Mouse (Mus musculus): ENCODE measurements around the gene Dppa2. TPM values are rescaled to one million over a fixed set of nuclear protein-coding genes. Genes with fewer than 3 reads are reported as not detected.

Gene Dppa2
- 0.07 TPM in 1 of 2 replicates, not detected in the other for polyA plus RNA-seq (2015; fragmentation: Nextera tagmentation; extraction: Ambion mirVana)

GRCm38 (mm10) chr16:48303509-48303908 lies at the start of gene Dppa2:
Gene Dppa2 (plus strand): TSS chr16:48303908.
- Histone ChIP-seq H3K27me3 (replicated peaks; ENCODE audit: insufficient read depth, low read length) (no peaks in the 10 kb centered on the region), H3K4me2 (replicated peaks; ENCODE audit: low read depth, low read length) (no peak within 1 kb of the TSS), H3K4me3 (ENCODE audit: low read depth, low read length) (no peak within 1 kb of the TSS), H3K9me3 (ENCODE audit: low read length) (no peaks in the 10 kb centered on the region), H3K9ac (replicated peaks; ENCODE audit: low read depth) (no peak within 1 kb of the TSS), H3K27ac (ENCODE audit: low read length) (no peak within 1 kb of the TSS), H3K36me3 (ENCODE audit: insufficient read depth, low read length) (no peaks in the 10 kb centered on the region), H3K4me1 (ENCODE audit: insufficient read depth, low read depth, low read length) (no peaks in the 10 kb centered on the region)
- ATAC-seq (no peak), DNase-seq (ENCODE audit: low spot score) (no peak)
- TF ChIP-seq CTCF (IDR thresholded peaks at IDR 0.05) (no peak), EP300 (IDR thresholded peaks at IDR 0.05) (no peak)
- WGBS, result 84% methylated on average over 7 of the region's 7 CpGs

DNA sequence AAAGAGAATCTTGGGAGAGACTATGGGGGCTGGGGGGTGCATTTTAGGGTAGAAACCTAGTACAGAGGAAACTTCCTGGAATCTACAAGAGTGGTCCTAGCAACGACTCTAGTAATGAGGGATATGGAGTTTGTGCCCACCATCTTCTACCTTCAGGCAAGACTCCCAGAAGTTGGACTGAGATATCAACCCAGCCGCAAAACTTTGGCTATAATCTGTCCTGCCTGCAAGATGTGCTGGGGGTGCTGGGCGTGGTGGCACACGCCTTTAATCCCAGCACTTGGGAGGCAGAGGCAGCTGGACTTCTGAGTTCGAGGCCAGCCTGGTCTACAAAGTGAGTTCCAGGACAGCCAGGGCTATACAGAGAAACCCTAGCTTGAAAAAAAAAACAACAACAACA lies 49.1 kb upstream of the Dppa2 start:
- H3K4me2 ChIP-seq (replicated peaks; ENCODE audit: low read depth, low read length), result no peak overlapping the region
- no peak overlapping the region for H3K4me3 ChIP-seq (ENCODE audit: low read depth, low read length)
- no peak overlapping the region for H3K9ac ChIP-seq (replicated peaks; ENCODE audit: low read depth)
- no peaks in the 10 kb centered on the region for H3K9me3 ChIP-seq (ENCODE audit: low read length)
- no peak for TF ChIP-seq CTCF (IDR thresholded peaks at IDR 0.05)
- no peak for TF ChIP-seq EP300 (IDR thresholded peaks at IDR 0.05)
- no peak for DNase-seq (ENCODE audit: low spot score)
- WGBS, result 94% methylated on average over 5 of the region's 5 CpGs
- H3K36me3 ChIP-seq (ENCODE audit: insufficient read depth, low read length), result no peaks in the 10 kb centered on the region
- H3K4me1 ChIP-seq (ENCODE audit: insufficient read depth, low read depth, low read length), result no peaks in the 10 kb centered on the region
- ATAC-seq, result no peak
- no peak overlapping the region for H3K27ac ChIP-seq (ENCODE audit: low read length)
- H3K27me3 ChIP-seq (replicated peaks; ENCODE audit: insufficient read depth, low read length), result no peaks in the 10 kb centered on the region

DNA sequence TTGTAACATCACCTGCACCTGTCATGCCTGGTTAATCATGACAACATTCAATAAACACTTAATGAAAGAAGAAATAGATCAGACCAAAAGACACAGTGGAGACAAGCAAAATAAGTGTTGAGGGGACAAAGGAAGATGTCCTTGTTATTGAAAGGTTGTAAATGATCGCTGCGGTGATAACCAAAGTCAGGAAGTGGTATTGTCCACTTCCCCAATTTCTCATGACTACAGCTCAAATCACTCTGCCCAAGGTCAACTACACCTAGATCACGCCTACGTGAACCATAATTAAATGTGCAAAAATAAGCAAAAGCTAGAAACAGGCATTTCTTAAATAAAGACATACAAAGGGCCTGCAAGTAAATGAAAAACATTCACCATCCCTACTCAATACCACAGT lies 44.2 kb upstream of the Dppa2 start:
- ATAC-seq (no peak), DNase-seq (ENCODE audit: low spot score) (no peak)
- no peaks in the 10 kb centered on the region for H3K27me3 ChIP-seq (replicated peaks; ENCODE audit: insufficient read depth, low read length)
- 91% methylated on average over 4 of the region's 4 CpGs for WGBS
- no peaks in the 10 kb centered on the region for H3K4me1 ChIP-seq (ENCODE audit: insufficient read depth, low read depth, low read length)
- TF ChIP-seq EP300 (IDR thresholded peaks at IDR 0.05) (no peak), CTCF (IDR thresholded peaks at IDR 0.05) (no peak)
- no peak overlapping the region for H3K4me3 ChIP-seq (ENCODE audit: low read depth, low read length)
- H3K9ac ChIP-seq (replicated peaks; ENCODE audit: low read depth), result no peak overlapping the region
- no peaks in the 10 kb centered on the region for H3K36me3 ChIP-seq (ENCODE audit: insufficient read depth, low read length)
- H3K27ac ChIP-seq (ENCODE audit: low read length), result no peak overlapping the region
- no peaks in the 10 kb centered on the region for H3K9me3 ChIP-seq (ENCODE audit: low read length)
- H3K4me2 ChIP-seq (replicated peaks; ENCODE audit: low read depth, low read length), result no peak overlapping the region

GRCm38 (mm10) chr16:48262901-48263300 lies 40.8 kb upstream of the Dppa2 start:
- H3K4me1 ChIP-seq (ENCODE audit: insufficient read depth, low read depth, low read length), result no peaks in the 10 kb centered on the region
- H3K36me3 ChIP-seq (ENCODE audit: insufficient read depth, low read length), result no peaks in the 10 kb centered on the region
- H3K9me3 ChIP-seq (ENCODE audit: low read length), result no peaks in the 10 kb centered on the region
- no peak for TF ChIP-seq CTCF (IDR thresholded peaks at IDR 0.05)
- TF ChIP-seq EP300 (IDR thresholded peaks at IDR 0.05), result no peak
- no peak overlapping the region for H3K4me3 ChIP-seq (ENCODE audit: low read depth, low read length)
- H3K27ac ChIP-seq (ENCODE audit: low read length), result no peak overlapping the region
- DNase-seq (ENCODE audit: low spot score) (no peak), ATAC-seq (no peak)
- H3K9ac ChIP-seq (replicated peaks; ENCODE audit: low read depth), result no peak overlapping the region
- no peaks in the 10 kb centered on the region for H3K27me3 ChIP-seq (replicated peaks; ENCODE audit: insufficient read depth, low read length)
- H3K4me2 ChIP-seq (replicated peaks; ENCODE audit: low read depth, low read length), result no peak overlapping the region
- 75% methylated on average over 1 of the region's 1 CpGs for WGBS

- Histone ChIP-seq H3K4me3 (ENCODE audit: low read depth, low read length) (no peak overlapping the region), H3K27ac (ENCODE audit: low read length) (no peak overlapping the region), H3K4me2 (replicated peaks; ENCODE audit: low read depth, low read length) (no peak overlapping the region), H3K4me1 (ENCODE audit: insufficient read depth, low read depth, low read length) (no peaks in the 10 kb centered on the region), H3K9ac (replicated peaks; ENCODE audit: low read depth) (no peak overlapping the region), H3K27me3 (replicated peaks; ENCODE audit: insufficient read depth, low read length) (no peaks in the 10 kb centered on the region), H3K36me3 (ENCODE audit: insufficient read depth, low read length) (no peaks in the 10 kb centered on the region), H3K9me3 (ENCODE audit: low read length) (no peaks in the 10 kb centered on the region)
- no peak for ATAC-seq
- 61% methylated on average over 4 of the region's 4 CpGs for WGBS
- DNase-seq (ENCODE audit: low spot score), result no peak
- TF ChIP-seq CTCF (IDR thresholded peaks at IDR 0.05), result no peak
- TF ChIP-seq EP300 (IDR thresholded peaks at IDR 0.05), result no peak
Measured at GRCm38 (mm10) chr16:48265856-48266255, 37.9 kb upstream of the Dppa2 start.

- Histone ChIP-seq H3K27me3 (replicated peaks; ENCODE audit: insufficient read depth, low read length) (no peaks in the 10 kb centered on the region), H3K27ac (ENCODE audit: low read length) (no peak overlapping the region), H3K36me3 (ENCODE audit: insufficient read depth, low read length) (no peaks in the 10 kb centered on the region), H3K4me3 (ENCODE audit: low read depth, low read length) (no peak overlapping the region), H3K9me3 (ENCODE audit: low read length) (no peaks in the 10 kb centered on the region), H3K9ac (replicated peaks; ENCODE audit: low read depth) (no peak overlapping the region), H3K4me1 (ENCODE audit: insufficient read depth, low read depth, low read length) (no peaks in the 10 kb centered on the region), H3K4me2 (replicated peaks; ENCODE audit: low read depth, low read length) (no peak overlapping the region)
- WGBS, result 62% methylated on average over 4 of the region's 4 CpGs
- DNase-seq (ENCODE audit: low spot score) (no peak), ATAC-seq (no peak)
- TF ChIP-seq CTCF (IDR thresholded peaks at IDR 0.05) (no peak), EP300 (IDR thresholded peaks at IDR 0.05) (no peak)
Measured at GRCm38 (mm10) chr16:48276940-48277339, 26.8 kb upstream of the Dppa2 start.

- Histone ChIP-seq H3K27ac (ENCODE audit: low read length) (no peak overlapping the region), H3K4me2 (replicated peaks; ENCODE audit: low read depth, low read length) (no peak overlapping the region), H3K9ac (replicated peaks; ENCODE audit: low read depth) (no peak overlapping the region), H3K4me3 (ENCODE audit: low read depth, low read length) (no peak overlapping the region), H3K4me1 (ENCODE audit: insufficient read depth, low read depth, low read length) (no peaks in the 10 kb centered on the region), H3K27me3 (replicated peaks; ENCODE audit: insufficient read depth, low read length) (no peaks in the 10 kb centered on the region), H3K36me3 (ENCODE audit: insufficient read depth, low read length) (no peaks in the 10 kb centered on the region), H3K9me3 (ENCODE audit: low read length) (no peaks in the 10 kb centered on the region)
- ATAC-seq, result no peak
- DNase-seq (ENCODE audit: low spot score), result no peak
- 88% methylated on average over 4 of the region's 4 CpGs for WGBS
- no peak for TF ChIP-seq EP300 (IDR thresholded peaks at IDR 0.05)
- no peak for TF ChIP-seq CTCF (IDR thresholded peaks at IDR 0.05)
Measured at GRCm38 (mm10) chr16:48280883-48281282, 22.8 kb upstream of the Dppa2 start.

Data from lung, postnatal 0 days (tissue).